Mouse (Mus musculus) spleen, postnatal 4 days (tissue): ENCODE measurements around the gene Gng8.
A peak's percentile ranks its signal among the peaks of the same experiment; 100 is the strongest.

ENCODE experiments used
- DNase-seq, 2 experiments: peaks; one replicate each; pipeline ENCODE4 v3.0.0; 2022; ENCODE audit warnings: low spot score in 2 of 2

Gene Gng8

GRCm38 (mm10) chr7:16908367-16908766 lies 16.8 kb downstream of the Gng8 start:
- DNase-seq = no peak

GRCm38 (mm10) chr7:16908859-16909258 lies 17.3 kb downstream of the Gng8 start:
- DNase-seq = no peak

- DNase-seq = peak in 1 of 2 experiments; percentile 66
Observed at GRCm38 (mm10) chr7:16909909-16910308, 18.3 kb downstream of the Gng8 start.

- DNase-seq = no peak
Observed at GRCm38 (mm10) chr7:16911904-16912303, 20.3 kb downstream of the Gng8 start.

GRCm38 (mm10) chr7:16912360-16912759 lies 20.8 kb downstream of the Gng8 start:
- no peak for DNase-seq

GRCm38 (mm10) chr7:16913806-16914452 lies 22.3 kb downstream of the Gng8 start:
- peak; percentile 69 to 87 for DNase-seq

- DNase-seq = no peak
Observed at GRCm38 (mm10) chr7:16914453-16915343, 23.1 kb downstream of the Gng8 start.

- DNase-seq = no peak
Observed at GRCm38 (mm10) chr7:16915461-16916340, 24.1 kb downstream of the Gng8 start.

GRCm38 (mm10) chr7:16916342-16917265 lies 25.0 kb downstream of the Gng8 start:
- no peak for DNase-seq

- no peak for DNase-seq
Observed at GRCm38 (mm10) chr7:16917447-16917846, 25.9 kb downstream of the Gng8 start.

- no peak for DNase-seq
Observed at GRCm38 (mm10) chr7:16918014-16918413, 26.4 kb downstream of the Gng8 start.

GRCm38 (mm10) chr7:16918670-16919069 lies 27.1 kb downstream of the Gng8 start:
- DNase-seq = no peak

GRCm38 (mm10) chr7:16919395-16920149 lies 28.0 kb downstream of the Gng8 start:
- DNase-seq = peak in 1 of 2 experiments; percentile 58

- no peak for DNase-seq
Observed at GRCm38 (mm10) chr7:16920150-16920579, 28.6 kb downstream of the Gng8 start.

- no peak for DNase-seq
Observed at GRCm38 (mm10) chr7:16920818-16921791, 29.5 kb downstream of the Gng8 start.

GRCm38 (mm10) chr7:16921881-16922335 lies 30.3 kb downstream of the Gng8 start:
- DNase-seq = no peak

GRCm38 (mm10) chr7:16922360-16922973 lies 30.9 kb downstream of the Gng8 start:
- DNase-seq = peak; percentile 58 to 80
